Mouse (Mus musculus) MEL (cell line): ENCODE data around the gene Rdh5. TPM values are rescaled to one million over a fixed set of nuclear protein-coding genes. Genes with fewer than 3 reads are reported as not detected.

Experiments
- DNase-seq: peaks from one replicate; pipeline ENCODE4 v3.0.0; 2011; ENCODE audit warnings: low read depth, low spot score
- H3K27ac ChIP-seq: 2 replicates; pipeline ENCODE4 v1.5.1; 2012; ENCODE audit warnings: low read depth, mild to moderate bottlenecking, control low read depth, low read length, moderate library complexity; ENCODE audit not compliant: control insufficient read depth
- H3K27me3 ChIP-seq, 2 experiments: fragments of 150-350 bp in 1 of 2; sonication (generic) in 1 of 2; 2 replicates each; pipeline ENCODE4 v1.6.1; 2012; ENCODE audit warnings: low read length in 2 of 2, mild to moderate bottlenecking in 2 of 2, improper control_type of control experiment in 1 of 2, moderate library complexity in 1 of 2; ENCODE audit not compliant: insufficient read depth in 2 of 2, control insufficient read depth in 1 of 2
- H3K36me3 ChIP-seq, 2 experiments: 2 replicates each; pipeline ENCODE4 v1.6.1; 2012 to 2014; ENCODE audit warnings: low read length in 2 of 2, improper control_type of control experiment in 1 of 2, inconsistent platforms in 1 of 2, mild to moderate bottlenecking in 1 of 2; ENCODE audit not compliant: insufficient read depth in 2 of 2, control insufficient read depth in 1 of 2
- H3K4me1 ChIP-seq, 2 experiments: fragments of 150-350 bp in 1 of 2; sonication (generic) in 1 of 2; 2 replicates each; pipeline ENCODE4 v1.6.1; 2012; ENCODE audit warnings: low read length in 2 of 2, improper control_type of control experiment in 1 of 2, mild to moderate bottlenecking in 1 of 2; ENCODE audit not compliant: insufficient read depth in 2 of 2, control insufficient read depth in 1 of 2
- H3K4me3 ChIP-seq, 2 experiments: fragments of 150-350 bp in 1 of 2; sonication (generic) in 1 of 2; 2 replicates each; pipeline ENCODE4 v1.5.1; 2012; ENCODE audit warnings: low read depth in 2 of 2, low read length in 2 of 2, mild to moderate bottlenecking in 2 of 2, moderate library complexity in 2 of 2, control low read depth in 1 of 2, improper control_type of control experiment in 1 of 2; ENCODE audit not compliant: control insufficient read depth in 1 of 2, insufficient read depth in 1 of 2
- H3K79me2 ChIP-seq: 2 replicates; pipeline ENCODE4 v1.6.1; 2012; ENCODE audit warnings: mild to moderate bottlenecking, low read length, moderate library complexity; ENCODE audit not compliant: control insufficient read depth, poor library complexity, insufficient read depth
- H3K9ac ChIP-seq: 2 replicates; pipeline ENCODE4 v1.6.1; 2012; ENCODE audit warnings: low read depth, mild to moderate bottlenecking, control low read depth, low read length, moderate library complexity; ENCODE audit not compliant: control insufficient read depth, poor library complexity, severe bottlenecking
- H3K9me3 ChIP-seq: fragments of 150-350 bp; sonication (generic); replicated peaks from 2 replicates; pipeline ENCODE4 v1.6.1; 2012; ENCODE audit warnings: mild to moderate bottlenecking, low read length, improper control_type of control experiment, moderate library complexity; ENCODE audit not compliant: insufficient read depth
- BHLHE40 ChIP-seq: IDR thresholded peaks from 2 replicates; pipeline ENCODE4 v1.6.1; 2012; ENCODE audit warnings: low read depth, mild to moderate bottlenecking, inconsistent platforms, low read length, improper control_type of control experiment, borderline replicate concordance
- CHD2 ChIP-seq: IDR thresholded peaks from 2 replicates; pipeline ENCODE4 v1.6.1; 2011; ENCODE audit warnings: low read length, improper control_type of control experiment
- E2F4 ChIP-seq: IDR thresholded peaks from 2 replicates; pipeline ENCODE4 v1.6.1; 2011; ENCODE audit warnings: low read depth, low read length, improper control_type of control experiment, borderline replicate concordance
- GATA1 ChIP-seq: IDR thresholded peaks from 2 replicates; pipeline ENCODE4 v1.6.1; 2011; ENCODE audit warnings: low read depth, low read length, improper control_type of control experiment
- HCFC1 ChIP-seq: IDR thresholded peaks from 2 replicates; pipeline ENCODE4 v1.6.1; 2012; ENCODE audit warnings: low read depth, mild to moderate bottlenecking, inconsistent platforms, low read length, improper control_type of control experiment, moderate library complexity
- KAT2A ChIP-seq: conservative IDR thresholded peaks from 2 replicates; pipeline ENCODE4 v1.6.1; 2012; ENCODE audit warnings: low read depth, low read length, improper control_type of control experiment, inconsistent platforms
- MAFK ChIP-seq: IDR thresholded peaks from 2 replicates; pipeline ENCODE4 v1.6.1; 2011; ENCODE audit warnings: low read depth, mild to moderate bottlenecking, low read length, improper control_type of control experiment, borderline replicate concordance
- MXI1 ChIP-seq: IDR thresholded peaks from 2 replicates; pipeline ENCODE4 v1.6.1; 2011; ENCODE audit warnings: mild to moderate bottlenecking, low read depth, low read length, improper control_type of control experiment
- MYB ChIP-seq: IDR thresholded peaks from 2 replicates; pipeline ENCODE4 v1.6.1; 2011; ENCODE audit warnings: mild to moderate bottlenecking, low read depth, low read length, improper control_type of control experiment
- NELFE ChIP-seq: IDR thresholded peaks from 2 replicates; pipeline ENCODE4 v1.6.1; 2011; ENCODE audit warnings: low read depth, low read length, improper control_type of control experiment
- NRF1 ChIP-seq: IDR thresholded peaks from 2 replicates; pipeline ENCODE4 v1.6.1; 2014; ENCODE audit warnings: low read depth, mild to moderate bottlenecking, inconsistent platforms, low read length, improper control_type of control experiment, moderate library complexity; ENCODE audit not compliant: poor library complexity, insufficient read depth, severe bottlenecking
- POLR2A ChIP-seq, 2 experiments: IDR thresholded peaks; 2 replicates each; pipeline ENCODE4 v1.6.1; 2011 to 2012; ENCODE audit warnings: low read length in 2 of 2, mild to moderate bottlenecking in 2 of 2, control low read depth in 1 of 2, improper control_type of control experiment in 1 of 2, low read depth in 1 of 2, moderate library complexity in 1 of 2; ENCODE audit not compliant: control insufficient read depth in 1 of 2, insufficient read depth in 1 of 2, poor library complexity in 1 of 2
- POLR2AphosphoS2 ChIP-seq: IDR thresholded peaks from 2 replicates; pipeline ENCODE4 v1.6.1; 2011; ENCODE audit warnings: low read length, improper control_type of control experiment
- POLR2AphosphoS5 ChIP-seq: IDR thresholded peaks from 2 replicates; pipeline ENCODE4 v1.6.1; 2012; ENCODE audit warnings: low read depth, borderline replicate concordance, mild to moderate bottlenecking, inconsistent platforms, low read length, moderate library complexity, mixed read lengths
- RAD21 ChIP-seq: IDR thresholded peaks from 2 replicates; pipeline ENCODE4 v1.6.1; 2011; ENCODE audit warnings: mild to moderate bottlenecking, low read depth, low read length, improper control_type of control experiment
- RCOR1 ChIP-seq: IDR thresholded peaks from 2 replicates; pipeline ENCODE4 v1.6.1; 2012; ENCODE audit warnings: low read depth, mild to moderate bottlenecking, inconsistent platforms, low read length, improper control_type of control experiment
- SMC3 ChIP-seq: IDR thresholded peaks from 2 replicates; pipeline ENCODE4 v1.6.1; 2011; ENCODE audit warnings: low read depth, low read length, improper control_type of control experiment
- TAL1 ChIP-seq: IDR thresholded peaks from 2 replicates; pipeline ENCODE4 v1.6.1; 2012; ENCODE audit warnings: mild to moderate bottlenecking, inconsistent platforms, low read length, moderate library complexity, mixed read lengths
- TBP ChIP-seq: IDR thresholded peaks from 2 replicates; pipeline ENCODE4 v1.8.0; 2011; ENCODE audit warnings: low read depth, low read length, improper control_type of control experiment
- TCF12 ChIP-seq: IDR thresholded peaks from 2 replicates; pipeline ENCODE4 v1.6.1; 2014; ENCODE audit warnings: low read depth, mild to moderate bottlenecking, inconsistent platforms, low read length, improper control_type of control experiment, moderate library complexity
- USF1 ChIP-seq: IDR thresholded peaks from 2 replicates; pipeline ENCODE4 v1.6.1; 2014; ENCODE audit warnings: low read depth, mild to moderate bottlenecking, inconsistent platforms, low read length, improper control_type of control experiment, moderate library complexity
- ZNF384 ChIP-seq: IDR thresholded peaks from 2 replicates; pipeline ENCODE4 v1.6.1; 2012; ENCODE audit warnings: low read depth, mild to moderate bottlenecking, inconsistent platforms, low read length, improper control_type of control experiment
- polyA plus RNA-seq, 2 experiments: library from polyadenylated mRNA; stranded (reverse) in 1 of 2; unstranded in 1 of 2; fragments of >175 nt in 1 of 2; fragments of >200 nt in 1 of 2; gene quantifications; 2 replicates each; pipeline versions ENCODE4 v1.2.1 to v1.2.4; 2012; ENCODE audit warnings: low replicate concordance in 2 of 2, low read depth in 1 of 2; ENCODE audit not compliant: insufficient read length in 2 of 2, insufficient read depth in 1 of 2, missing spikeins in 1 of 2
- total RNA-seq: library from RNA; depleted of rRNA; stranded (reverse); fragments of 300-350 nt; gene quantifications from 2 replicates; pipeline ENCODE4 v1.2.3, GENCODE M21; 2012; rRNA removed

Gene Rdh5
- total RNA-seq (1.2 and 2.9 TPM in 2 replicates), polyA plus RNA-seq (1 to 10 TPM in 1 of 2 experiments, not detected in 1; 4.2 TPM)

- H3K9me3 ChIP-seq: no peaks in the 10 kb centered on the region
- DNase-seq: no peak
- peaks cover 0 to 2% of the 10 kb centered on the region in 2 experiments; a peak in 1 of 4 replicates for H3K36me3 ChIP-seq
- peak within 1 kb of the TSS; percentile 46 for H3K27ac ChIP-seq
- no peak for TF ChIP-seq TCF12
- TF ChIP-seq POLR2A (IDR thresholded peaks at IDR 0.05; ENCODE audit: control insufficient read depth in 1 of 2, insufficient read depth in 1 of 2, low read depth in 1 of 2, low read length in 2 of 2, poor library complexity in 1 of 2): no peak
- TF ChIP-seq TAL1: no peak
- TF ChIP-seq MAFK: no peak
- TF ChIP-seq ZNF384: no peak
- TF ChIP-seq POLR2AphosphoS5: no peak
- TF ChIP-seq USF1: no peak
- TF ChIP-seq POLR2AphosphoS2: no peak
- TF ChIP-seq GATA1: no peak
- TF ChIP-seq BHLHE40: no peak
- no peak for TF ChIP-seq CHD2
- TF ChIP-seq MYB: no peak
- no peak for TF ChIP-seq NELFE
- H3K9ac ChIP-seq: peak within 1 kb of the TSS; percentile 82
- no peaks in the 10 kb centered on the region for H3K27me3 ChIP-seq
- H3K4me3 ChIP-seq: peak within 1 kb of the TSS; percentile 65 to 79
- H3K4me1 ChIP-seq: peaks cover 0 to 20% of the 10 kb centered on the region in 2 experiments; a peak in 3 of 4 replicates
- peaks cover 3% of the 10 kb centered on the region; the same call in 1 of the 2 replicates for H3K79me2 ChIP-seq
Observed at GRCm38 (mm10) chr10:128922822-128923012, at the start of gene Rdh5. Gene Rdh5, minus strand, starts transcription at chr10:128922888.

- Histone ChIP-seq H3K4me3 (no peak overlapping the region), H3K79me2 (no peaks in the 10 kb centered on the region), H3K9me3 (no peaks in the 10 kb centered on the region), H3K27ac (no peak overlapping the region), H3K4me1 (no peaks in the 10 kb centered on the region; a peak in 1 of 4 replicates), H3K36me3 (no peaks in the 10 kb centered on the region; a peak in 1 of 4 replicates), H3K27me3 (peaks cover 0 to 2% of the 10 kb centered on the region in 2 experiments; a peak in 1 of 4 replicates), H3K9ac (no peak overlapping the region)
- no peak for TF ChIP-seq POLR2A (IDR thresholded peaks at IDR 0.05; ENCODE audit: control insufficient read depth in 1 of 2, insufficient read depth in 1 of 2, low read depth in 1 of 2, low read length in 2 of 2, poor library complexity in 1 of 2)
- no peak for TF ChIP-seq HCFC1
- no peak for TF ChIP-seq TBP
- TF ChIP-seq SMC3: no peak
- no peak for TF ChIP-seq KAT2A
- TF ChIP-seq E2F4: no peak
- no peak for TF ChIP-seq NRF1
- TF ChIP-seq RCOR1: no peak
- TF ChIP-seq MXI1: no peak
- TF ChIP-seq BHLHE40: no peak
- TF ChIP-seq RAD21: no peak
- no peak for TF ChIP-seq NELFE
- DNase-seq: no peak
Observed at GRCm38 (mm10) chr10:128970740-128971250, 48.1 kb upstream of the Rdh5 start.
